Mouse (Mus musculus) liver, adult 2 months (tissue): Measurements from ENCODE around the gene Sgms2.

Source experiments
- CTCF ChIP-seq: fragments of 200-500 bp; IDR thresholded peaks from 2 replicates; pipeline ENCODE4 v1.5.1; 2011; ENCODE audit warnings: low read depth, low read length, control low read depth
- POLR2A ChIP-seq: fragments of 200-500 bp; IDR thresholded peaks from 2 replicates; pipeline ENCODE4 v1.6.1; 2011; ENCODE audit warnings: low read length, control low read depth; ENCODE audit not compliant: insufficient read depth; ENCODE audit errors: extremely low read depth

- TF ChIP-seq CTCF (no peak), POLR2A (no peak)
Measured at GRCm38 (mm10) chr3:131488403-131488802, 2.8 kb downstream of the Sgms2 start.
